Mouse (Mus musculus) embryonic facial prominence, embryonic 11.5 days (tissue): Measurements from ENCODE around the gene Anapc10. TPM values are rescaled to one million over a fixed set of nuclear protein-coding genes. Genes with fewer than 3 reads are reported as not detected.
"Not testable (repeated sequence)": the region's sequence is repeated elsewhere in the genome, so short reads cannot be mapped to it uniquely, and the experiment has no call there.

Experiments used
- ATAC-seq: fragments of 200-750 bp; cut with Nextera tagmentation; replicated peaks from 2 replicates; pipeline ENCODE4 v1.8.0; 2017; ENCODE audit warnings: low read depth; ENCODE audit not compliant: insufficient number of reproducible peaks, low FRiP score, low TSS enrichment
- DNase-seq: peaks from one replicate; pipeline ENCODE4 v3.0.0-alpha.2; 2015; ENCODE audit warnings: low spot score
- H3K27ac ChIP-seq: fragments of 300-500 bp; sonication (generic); replicated peaks from 2 replicates; pipeline ENCODE4 v1.5.1; 2014; ENCODE audit warnings: mild to moderate bottlenecking, low read depth, low read length, control low read depth
- H3K27me3 ChIP-seq: fragments of 300-500 bp; sonication (generic); 2 replicates; pipeline ENCODE4 v1.6.1; 2014; ENCODE audit warnings: mild to moderate bottlenecking, low read length, moderate library complexity, mixed read lengths; ENCODE audit not compliant: control insufficient read depth, insufficient read depth
- H3K36me3 ChIP-seq: fragments of 300-500 bp; sonication (generic); replicated peaks from 2 replicates; pipeline ENCODE4 v1.6.1; 2014; ENCODE audit warnings: low read depth, mild to moderate bottlenecking, low read length, moderate library complexity, mixed read lengths; ENCODE audit not compliant: control insufficient read depth, insufficient read depth
- H3K4me1 ChIP-seq: fragments of 300-500 bp; sonication (generic); 2 replicates; pipeline ENCODE4 v1.6.1; 2014; ENCODE audit warnings: low read length, mixed read lengths; ENCODE audit not compliant: control insufficient read depth, insufficient read depth
- H3K4me2 ChIP-seq: fragments of 300-500 bp; sonication (generic); 2 replicates; pipeline ENCODE4 v1.6.1; 2014; ENCODE audit warnings: low read depth, mild to moderate bottlenecking, control low read depth, low read length, moderate library complexity
- H3K4me3 ChIP-seq: fragments of 300-500 bp; sonication (generic); 2 replicates; pipeline ENCODE4 v1.5.1; 2014; ENCODE audit warnings: low read depth, low read length, control low read depth
- H3K9ac ChIP-seq: fragments of 300-500 bp; sonication (generic); replicated peaks from 2 replicates; pipeline ENCODE4 v1.6.1; 2014; ENCODE audit warnings: mild to moderate bottlenecking, control low read depth, low read length
- H3K9me3 ChIP-seq: fragments of 300-500 bp; sonication (generic); replicated peaks from 2 replicates; pipeline ENCODE4 v1.6.1; 2016; ENCODE audit warnings: mild to moderate bottlenecking, low read length, inconsistent platforms, mixed read lengths; ENCODE audit not compliant: control insufficient read depth
- WGBS: fragments of 180-500 bp; shearing (Covaris S2); extraction: QIAGEN DNeasy Blood & Tissue Kit; methylation state at CpG from one replicate; pipeline ENCODE4 v1.1.7; 2014; 5-methylcytosine and 5-hydroxymethylcytosine counted together
- polyA plus RNA-seq: library from polyadenylated mRNA; unstranded; fragments of >200 nt; fragmentation: Nextera tagmentation; extraction: Ambion mirVana; gene quantifications from 2 replicates; pipeline ENCODE4 v1.2.1, GENCODE M21; 2014

The Anapc10 gene
- polyA plus RNA-seq: 45.6 and 48.6 TPM in 2 replicates

DNA sequence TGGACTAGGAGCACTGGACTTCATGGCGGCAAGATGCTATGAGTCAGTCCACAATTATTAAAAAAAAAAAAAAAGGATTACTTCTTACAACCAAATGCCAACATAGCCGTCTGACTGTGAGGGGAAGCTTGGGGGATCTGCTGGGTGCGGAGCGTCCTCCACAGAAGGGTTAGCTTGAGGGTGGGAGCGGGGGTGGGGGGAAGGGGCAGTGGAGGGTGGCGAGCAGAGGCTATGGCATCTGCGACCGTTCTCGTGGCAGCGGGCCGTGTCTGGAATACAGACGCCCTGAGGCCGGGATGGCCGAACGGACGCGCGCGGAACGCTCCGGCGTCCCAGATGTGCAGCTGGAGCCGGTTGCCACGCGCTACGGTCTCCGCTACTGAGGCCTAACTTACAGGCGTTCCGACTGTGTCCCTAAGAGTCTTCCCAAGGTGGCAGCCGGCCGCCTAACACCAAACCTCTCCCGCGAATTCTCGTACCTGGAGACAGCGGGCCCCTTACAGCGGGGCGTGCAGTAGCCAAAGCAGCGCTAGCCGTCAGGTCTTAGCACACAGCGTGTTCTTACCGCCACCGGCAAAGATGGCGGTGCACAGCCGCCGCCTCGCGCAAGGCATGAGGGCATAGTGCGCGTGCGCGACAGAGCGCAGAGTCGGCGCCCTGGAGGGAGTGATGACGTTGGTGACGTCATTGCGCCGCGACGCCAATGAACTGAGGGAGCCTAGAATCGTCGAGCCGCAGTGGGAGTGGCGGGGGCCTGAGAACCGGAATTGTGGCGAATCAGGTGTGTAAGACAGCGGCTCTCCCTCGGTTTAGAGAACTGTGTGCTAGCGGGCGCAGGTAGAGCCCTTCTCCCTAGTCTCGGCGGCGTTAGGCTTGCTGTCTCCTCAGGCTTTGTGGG is at the start of gene Anapc10, which contains the start of gene Abce1:
Gene Anapc10 (plus strand): TSS at position 757 of the 898 bp plus-strand sequence.
Gene Abce1 (minus strand): TSS at position 677 of the 898 bp plus-strand sequence.
- Histone ChIP-seq H3K4me3 (peak within 1 kb of the TSS; percentile 96), H3K9me3 (no peaks in the 10 kb centered on the region), H3K4me2 (peak within 1 kb of the TSS; percentile 43), H3K27ac (peak within 1 kb of the TSS; percentile 76), H3K4me1 (no peaks in the 10 kb centered on the region), H3K27me3 (no peaks in the 10 kb centered on the region), H3K9ac (peak within 1 kb of the TSS; percentile 90), H3K36me3 (0 out of 2 replicates have a peak, but pooled peaks cover 2% of the 10 kb centered on the region)
- peak; percentile 100 for DNase-seq
- WGBS: under 1% methylated on average over 73 of the region's 73 CpGs
- peak; percentile 96 for ATAC-seq

DNA sequence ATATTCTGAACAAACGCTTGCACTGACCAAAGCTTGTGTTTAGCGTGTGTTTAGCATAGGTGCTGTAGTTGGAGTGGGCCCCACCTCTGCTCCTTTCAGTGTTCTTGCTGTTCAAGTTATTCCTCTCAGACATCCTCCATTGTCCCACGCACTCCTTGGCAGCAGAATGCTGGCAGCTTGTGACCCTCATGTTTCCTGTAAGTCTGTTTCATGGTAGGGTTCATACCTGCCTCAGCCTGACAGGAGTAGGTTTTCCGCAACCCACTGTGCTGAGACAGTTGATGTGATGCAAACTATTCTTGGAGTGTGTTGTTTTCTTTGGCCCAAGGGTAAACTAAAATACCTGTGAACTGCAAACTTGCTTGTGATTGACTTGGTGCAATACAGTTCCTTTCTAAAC is 35.2 kb upstream of the Anapc10 start:
- H3K9ac ChIP-seq: no peak overlapping the region
- no peak overlapping the region for H3K27ac ChIP-seq
- DNase-seq: no peak
- no peak overlapping the region for H3K4me3 ChIP-seq
- no peaks in the 10 kb centered on the region for H3K4me1 ChIP-seq
- no peaks in the 10 kb centered on the region for H3K27me3 ChIP-seq
- no peaks in the 10 kb centered on the region for H3K9me3 ChIP-seq
- no peak overlapping the region for H3K4me2 ChIP-seq
- WGBS: 87% methylated on average over 4 of the region's 4 CpGs
- ATAC-seq: no peak
- peaks cover 3% of the 10 kb centered on the region; the same call in 1 of the 2 replicates for H3K36me3 ChIP-seq

- Histone ChIP-seq H3K27me3 (no peaks in the 10 kb centered on the region), H3K4me1 (no peaks in the 10 kb centered on the region), H3K4me3 (no peak overlapping the region), H3K9me3 (no peaks in the 10 kb centered on the region), H3K4me2 (no peak overlapping the region), H3K27ac (no peak overlapping the region), H3K9ac (no peak overlapping the region), H3K36me3 (no peaks in the 10 kb centered on the region; the same call in 1 of the 2 replicates)
- WGBS: 72% methylated on average over 5 of the region's 5 CpGs
- ATAC-seq: no peak
- no peak for DNase-seq
Observed at GRCm38 (mm10) chr8:79679005-79679404, 32.6 kb upstream of the Anapc10 start.

DNA sequence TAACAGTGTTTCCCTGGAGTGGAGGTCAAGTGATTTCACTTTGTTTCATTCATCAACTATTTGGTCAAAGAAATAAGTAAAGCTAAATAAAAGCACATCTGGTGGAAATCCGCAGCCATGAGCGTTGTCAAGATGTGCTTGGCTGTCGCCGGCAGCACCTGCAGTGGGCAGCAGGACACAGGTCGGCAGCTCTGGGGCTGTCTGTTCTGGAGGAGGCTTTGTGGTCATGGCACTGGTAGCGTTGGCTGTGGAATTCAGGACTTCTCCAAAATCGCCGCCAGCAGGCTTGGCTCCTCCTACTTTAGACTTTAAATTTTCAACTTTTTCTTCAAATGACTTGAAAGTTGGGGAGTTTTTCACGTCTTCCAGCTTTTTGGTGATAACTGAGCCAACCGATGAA is 31.5 kb upstream of the Anapc10 start:
- H3K9me3 ChIP-seq, H3K27ac ChIP-seq, DNase-seq, H3K9ac ChIP-seq, H3K4me2 ChIP-seq, ATAC-seq, H3K36me3 ChIP-seq, H3K4me3 ChIP-seq, H3K4me1 ChIP-seq, H3K27me3 ChIP-seq: not testable (repeated sequence)
- 45% methylated on average over 10 of the region's 10 CpGs for WGBS

- peak overlapping the region; percentile 23 for H3K4me3 ChIP-seq
- DNase-seq (peak; percentile 11), ATAC-seq (0 out of 2 replicates have a peak, but pooled peaks have one; percentile 68)
- peaks cover 3% of the 10 kb centered on the region for H3K36me3 ChIP-seq
- H3K27me3 ChIP-seq: no peaks in the 10 kb centered on the region
- WGBS: 11% methylated on average over 34 of the region's 34 CpGs
- H3K27ac ChIP-seq: no peak overlapping the region
- peak overlapping the region; percentile 37; the same call in 1 of the 2 replicates for H3K9ac ChIP-seq
- H3K4me2 ChIP-seq: peak overlapping the region; percentile 54
- H3K9me3 ChIP-seq: no peaks in the 10 kb centered on the region
- H3K4me1 ChIP-seq: no peaks in the 10 kb centered on the region
Observed at GRCm38 (mm10) chr8:79680555-79680954, 31.1 kb upstream of the Anapc10 start.

GRCm38 (mm10) chr8:79680965-79681364 is 30.7 kb upstream of the Anapc10 start:
- Histone ChIP-seq H3K9me3 (no peaks in the 10 kb centered on the region), H3K4me1 (no peaks in the 10 kb centered on the region), H3K9ac (peak overlapping the region; percentile 37; the same call in 1 of the 2 replicates), H3K4me3 (peak overlapping the region; percentile 23), H3K36me3 (peaks cover 3% of the 10 kb centered on the region), H3K4me2 (peak overlapping the region; percentile 54), H3K27me3 (no peaks in the 10 kb centered on the region), H3K27ac (no peak overlapping the region)
- DNase-seq: no peak
- WGBS: 44% methylated on average over 2 of the region's 2 CpGs
- no peak for ATAC-seq

GRCm38 (mm10) chr8:79685927-79686326 is 25.7 kb upstream of the Anapc10 start:
- H3K36me3 ChIP-seq, H3K27ac ChIP-seq, H3K4me3 ChIP-seq, H3K4me2 ChIP-seq, H3K27me3 ChIP-seq, ATAC-seq, H3K4me1 ChIP-seq, DNase-seq, H3K9ac ChIP-seq, H3K9me3 ChIP-seq: not testable (repeated sequence)
- WGBS: 95% methylated on average over 5 of the region's 5 CpGs

DNA sequence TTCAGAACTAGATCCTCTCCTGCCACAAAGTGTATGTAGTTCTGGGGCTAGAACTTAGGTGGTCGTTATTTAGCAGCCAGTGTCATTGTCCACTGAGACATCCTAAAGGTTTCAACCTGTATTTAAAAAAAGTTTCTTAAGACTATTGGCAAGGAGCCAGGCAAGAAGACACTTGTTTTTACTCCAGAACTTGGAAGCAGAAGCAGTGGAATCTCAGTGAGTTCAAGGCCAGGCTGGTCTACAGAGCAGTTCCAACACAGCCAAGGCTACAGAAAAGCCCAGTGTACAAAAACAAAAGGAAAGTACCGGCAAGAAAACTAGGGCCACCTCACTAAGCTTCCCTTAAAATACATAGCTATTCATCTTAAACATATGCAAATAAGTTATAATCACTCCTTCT is 19.1 kb upstream of the Anapc10 start:
- no peak overlapping the region for H3K27ac ChIP-seq
- H3K4me1 ChIP-seq: no peaks in the 10 kb centered on the region
- ATAC-seq (no peak), DNase-seq (no peak)
- no peak overlapping the region for H3K4me3 ChIP-seq
- 87% methylated on average over 2 of the region's 2 CpGs for WGBS
- no peak overlapping the region for H3K9ac ChIP-seq
- H3K4me2 ChIP-seq: no peak overlapping the region
- H3K27me3 ChIP-seq: no peaks in the 10 kb centered on the region
- H3K9me3 ChIP-seq: no peaks in the 10 kb centered on the region
- peaks cover 11% of the 10 kb centered on the region for H3K36me3 ChIP-seq
